Mouse (Mus musculus): ENCODE data around the gene Vasp. TPM values are rescaled to one million over a fixed set of nuclear protein-coding genes. Genes with fewer than 3 reads are reported as not detected.

Gene Vasp
- polyA plus RNA-seq, 1 experiment from 2014 or later, result 39.7 TPM

DNA sequence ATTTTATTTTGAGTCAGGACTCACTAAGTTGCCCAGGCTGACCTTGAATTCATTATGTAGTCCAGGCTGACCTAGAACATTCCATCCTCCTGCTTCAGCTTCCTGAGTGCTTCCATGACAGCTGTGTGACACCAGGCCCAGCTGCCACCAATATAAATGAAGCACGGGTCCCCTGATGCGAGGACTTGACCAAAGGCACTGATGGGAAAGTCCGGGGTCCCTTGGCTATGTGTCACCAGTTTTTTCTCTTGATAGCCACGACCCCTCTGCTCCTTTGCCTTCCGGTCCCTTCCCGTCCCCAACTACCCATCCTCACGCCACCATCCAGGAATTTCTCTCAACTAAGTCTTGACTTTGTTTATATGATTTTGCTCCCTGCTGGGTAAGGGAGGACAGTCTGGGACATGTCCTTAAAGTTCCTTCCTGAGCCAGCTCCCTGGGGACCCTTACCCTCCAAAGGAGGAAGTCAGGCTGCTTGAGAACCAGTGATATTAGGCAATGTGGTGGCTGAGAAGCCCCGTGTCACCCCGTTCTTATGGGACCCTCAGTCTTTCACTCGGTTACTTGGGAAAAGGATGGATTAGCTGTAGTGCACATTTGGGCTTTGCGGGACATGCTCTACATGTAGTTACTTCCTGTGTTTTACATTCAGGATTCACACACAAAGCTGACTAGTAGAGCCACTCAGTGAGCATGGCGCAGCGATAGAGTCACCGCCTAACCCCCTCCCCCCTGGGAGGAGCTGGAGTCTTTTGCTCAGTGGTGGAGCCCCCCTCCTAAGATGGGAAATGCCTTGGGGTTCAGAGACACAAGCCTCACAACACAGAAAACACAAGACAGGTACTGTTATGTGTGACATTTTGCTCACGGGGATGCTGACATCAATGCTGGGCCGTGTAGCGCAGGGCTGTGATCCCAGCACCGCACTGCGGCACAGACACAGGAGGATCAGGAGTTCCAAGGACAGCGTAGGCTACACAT lies 44.5 kb downstream of the Vasp start:
- H3K4me3 ChIP-seq, result peak overlapping the region; percentile 64

DNA sequence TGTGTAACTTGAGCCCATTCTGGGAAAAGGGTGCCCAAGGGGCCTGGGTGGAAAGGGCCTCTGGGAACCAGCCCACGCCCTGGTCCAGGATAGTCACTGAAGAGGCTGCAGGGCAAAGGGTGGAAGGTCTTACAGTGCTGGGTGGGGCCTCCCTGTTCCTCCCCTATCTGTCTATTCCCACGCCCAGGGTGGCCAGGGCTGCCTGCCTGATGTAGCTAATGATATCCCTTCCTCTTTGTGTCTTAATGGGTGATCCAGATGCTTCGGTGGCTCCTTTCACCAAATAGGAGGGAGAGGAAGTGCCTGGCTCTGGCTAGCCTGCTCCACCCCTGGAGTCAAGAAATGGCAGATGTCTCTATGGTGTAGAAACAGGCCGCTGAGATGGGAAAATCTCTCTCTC lies 46.7 kb downstream of the Vasp start:
- Histone ChIP-seq H3K4me1 (replicated peaks) (peaks cover 18% of the 10 kb centered on the region), H3K9me3 (no peaks in the 10 kb centered on the region), H3K27ac (no peak overlapping the region), H3K4me2 (no peak overlapping the region), H3K9ac (no peak overlapping the region; the same call in 1 of the 2 replicates), H3K36me3 (peaks cover 12% of the 10 kb centered on the region), H3K27me3 (no peaks in the 10 kb centered on the region), H3K4me3 (no peak overlapping the region)
- 89% methylated on average over 4 of the region's 4 CpGs for WGBS
- ATAC-seq (ENCODE audit: low FRiP score), result no peak

More for the DNA sequence above, 44.5 kb downstream of the Vasp start:
- Histone ChIP-seq H3K4me2 (peak overlapping the region; percentile 86), H3K36me3 (peaks cover 15% of the 10 kb centered on the region), H3K9me3 (no peaks in the 10 kb centered on the region), H3K9ac (peak overlapping the region; percentile 85), H3K27me3 (no peaks in the 10 kb centered on the region), H3K27ac (peak overlapping the region; percentile 99), H3K4me1 (replicated peaks) (peaks cover 26% of the 10 kb centered on the region)
- WGBS, result 18% methylated on average over 20 of the region's 20 CpGs
- ATAC-seq (ENCODE audit: low FRiP score), result peak; percentile 37

DNA sequence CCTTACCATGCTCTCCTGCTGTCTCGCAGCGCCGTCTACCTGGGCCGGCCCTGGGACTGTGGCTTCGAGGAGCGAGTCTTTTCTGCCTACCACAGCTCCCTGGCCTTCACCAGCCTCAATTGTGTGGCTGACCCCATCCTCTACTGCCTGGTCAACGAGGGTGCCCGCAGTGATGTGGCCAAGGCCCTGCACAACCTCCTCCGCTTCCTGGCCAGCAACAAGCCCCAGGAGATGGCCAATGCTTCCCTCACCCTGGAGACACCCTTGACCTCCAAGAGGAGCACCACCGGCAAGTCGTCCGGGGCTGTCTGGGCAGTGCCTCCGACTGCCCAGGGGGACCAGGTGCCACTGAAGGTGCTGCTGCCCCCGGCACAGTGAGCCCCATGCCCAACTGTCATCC lies 48.7 kb downstream of the Vasp start:
- WGBS, result 89% methylated on average over 14 of the region's 14 CpGs

DNA sequence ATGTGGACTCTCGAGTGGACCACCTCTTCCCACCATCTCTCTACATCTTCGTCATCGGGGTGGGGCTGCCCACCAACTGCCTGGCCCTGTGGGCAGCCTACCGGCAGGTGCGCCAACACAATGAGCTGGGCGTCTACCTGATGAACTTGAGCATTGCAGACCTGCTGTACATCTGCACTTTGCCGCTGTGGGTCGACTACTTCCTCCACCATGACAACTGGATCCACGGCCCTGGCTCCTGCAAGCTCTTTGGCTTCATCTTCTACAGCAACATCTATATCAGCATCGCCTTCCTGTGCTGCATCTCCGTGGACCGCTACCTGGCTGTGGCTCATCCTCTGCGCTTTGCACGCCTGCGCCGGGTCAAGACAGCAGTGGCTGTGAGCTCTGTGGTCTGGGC lies 49.4 kb downstream of the Vasp start:
- WGBS, result 95% methylated on average over 16 of the region's 16 CpGs
- Histone ChIP-seq H3K27ac (no peak overlapping the region), H3K4me1 (replicated peaks) (peaks cover 7% of the 10 kb centered on the region), H3K4me3 (no peak overlapping the region), H3K27me3 (0 out of 2 replicates have a peak, but pooled peaks cover 3% of the 10 kb centered on the region), H3K9ac (no peak overlapping the region), H3K4me2 (no peak overlapping the region), H3K9me3 (no peaks in the 10 kb centered on the region), H3K36me3 (peaks cover 12% of the 10 kb centered on the region)
- ATAC-seq (ENCODE audit: low FRiP score), result no peak

More for the DNA sequence above, 48.7 kb downstream of the Vasp start:
- H3K36me3 ChIP-seq, result peaks cover 12% of the 10 kb centered on the region
- H3K4me3 ChIP-seq, result no peak overlapping the region
- H3K4me2 ChIP-seq, result no peak overlapping the region
- H3K9me3 ChIP-seq, result no peaks in the 10 kb centered on the region
- ATAC-seq (ENCODE audit: low FRiP score), result no peak
- no peak overlapping the region for H3K27ac ChIP-seq
- 0 out of 2 replicates have a peak, but pooled peaks cover 3% of the 10 kb centered on the region for H3K27me3 ChIP-seq
- H3K9ac ChIP-seq, result no peak overlapping the region
- H3K4me1 ChIP-seq (replicated peaks), result peaks cover 9% of the 10 kb centered on the region

DNA sequence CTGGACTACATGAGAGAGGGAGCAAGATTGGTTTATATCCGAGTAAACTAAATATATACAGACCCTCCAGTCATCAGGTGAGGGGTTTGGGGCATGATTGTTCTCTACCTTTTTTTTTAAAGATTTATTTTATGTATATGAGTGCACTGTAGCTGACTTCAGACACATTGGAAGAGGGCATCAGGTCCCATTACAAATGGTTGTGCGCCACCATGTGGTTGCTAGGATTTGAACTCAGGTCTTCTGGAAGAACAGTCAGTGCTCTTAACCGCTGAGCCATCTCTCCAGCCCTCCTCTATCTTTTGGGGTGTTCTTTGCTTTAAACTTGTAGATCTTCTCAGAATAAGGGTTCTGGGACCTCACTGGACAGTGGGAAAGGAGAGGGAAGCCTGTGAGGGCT lies 51.6 kb downstream of the Vasp start:
- H3K9ac ChIP-seq, result no peak overlapping the region
- H3K9me3 ChIP-seq, result no peaks in the 10 kb centered on the region
- peaks cover 5% of the 10 kb centered on the region; the same call in 1 of the 2 replicates for H3K36me3 ChIP-seq
- H3K4me2 ChIP-seq, result no peak overlapping the region
- H3K4me1 ChIP-seq (replicated peaks), result peaks cover 4% of the 10 kb centered on the region
- H3K27ac ChIP-seq, result no peak overlapping the region
- WGBS, result 71% methylated on average over 3 of the region's 3 CpGs
- no peak for ATAC-seq (ENCODE audit: low FRiP score)
- H3K4me3 ChIP-seq, result no peak overlapping the region
- 0 out of 2 replicates have a peak, but pooled peaks cover 6% of the 10 kb centered on the region for H3K27me3 ChIP-seq

GRCm38 (mm10) chr7:19217944-19218343 lies 53.7 kb downstream of the Vasp start:
- H3K9ac ChIP-seq, result no peak overlapping the region
- H3K36me3 ChIP-seq, result peaks cover 5% of the 10 kb centered on the region; the same call in 1 of the 2 replicates
- H3K4me2 ChIP-seq, result no peak overlapping the region
- H3K27ac ChIP-seq, result no peak overlapping the region
- WGBS, result 12% methylated on average over 2 of the region's 3 CpGs
- peaks cover 16% of the 10 kb centered on the region; the same call in 1 of the 2 replicates for H3K27me3 ChIP-seq
- H3K4me3 ChIP-seq, result no peak overlapping the region
- H3K4me1 ChIP-seq (replicated peaks), result peaks cover 4% of the 10 kb centered on the region
- no peak for ATAC-seq (ENCODE audit: low FRiP score)
- no peaks in the 10 kb centered on the region for H3K9me3 ChIP-seq

DNA sequence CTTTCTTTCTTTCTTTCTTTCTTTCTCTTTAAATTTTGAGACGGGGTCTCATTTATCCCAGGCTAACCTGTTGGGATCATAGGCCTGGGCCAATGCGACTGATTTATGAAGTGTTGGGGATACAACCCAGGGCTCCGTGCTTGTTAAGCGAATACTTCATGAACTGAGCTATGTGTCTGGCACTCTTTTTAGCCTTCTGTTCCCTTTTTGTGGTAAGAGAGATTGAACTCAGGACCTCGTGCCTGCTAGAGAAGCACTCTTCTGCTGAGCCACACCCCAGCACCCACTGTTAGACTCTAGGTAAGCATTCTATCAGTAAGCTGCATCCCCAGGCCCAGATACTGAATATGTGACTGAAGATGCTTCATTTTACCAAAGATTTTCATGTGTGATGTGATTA lies 54.1 kb downstream of the Vasp start:
- Histone ChIP-seq H3K4me1 (replicated peaks) (peaks cover 6% of the 10 kb centered on the region), H3K27me3 (peaks cover 18% of the 10 kb centered on the region), H3K4me3 (no peak overlapping the region), H3K9ac (no peak overlapping the region), H3K36me3 (peaks cover 5% of the 10 kb centered on the region; the same call in 1 of the 2 replicates), H3K27ac (no peak overlapping the region), H3K4me2 (no peak overlapping the region), H3K9me3 (no peaks in the 10 kb centered on the region)
- ATAC-seq (ENCODE audit: low FRiP score), result no peak
- WGBS, result 68% methylated on average over 5 of the region's 5 CpGs

DNA sequence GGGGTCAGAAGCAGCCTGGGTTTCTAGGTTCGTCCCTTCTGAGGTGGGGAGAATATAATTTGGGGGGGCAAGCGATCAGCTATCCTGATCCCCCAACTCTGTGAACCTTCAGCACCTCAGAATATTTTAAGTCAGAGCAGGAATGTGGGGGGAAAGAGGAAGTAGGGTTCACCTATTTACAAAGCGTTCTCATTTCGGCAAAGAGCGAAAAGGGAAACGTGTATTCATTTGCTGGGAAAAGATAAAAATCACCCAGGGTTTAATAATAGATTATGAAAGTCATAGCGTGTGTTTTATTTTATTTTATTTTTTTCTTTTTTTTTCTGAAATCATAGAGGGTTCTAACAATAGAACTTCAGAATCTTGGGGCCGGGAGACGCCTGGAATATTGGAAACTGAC lies 56.7 kb downstream of the Vasp start:
- no peak overlapping the region for H3K9ac ChIP-seq
- ATAC-seq (ENCODE audit: low FRiP score), result no peak
- H3K4me3 ChIP-seq, result no peak overlapping the region
- H3K36me3 ChIP-seq, result no peaks in the 10 kb centered on the region
- H3K27ac ChIP-seq, result no peak overlapping the region
- peaks cover 16% of the 10 kb centered on the region for H3K4me1 ChIP-seq (replicated peaks)
- peaks cover 30% of the 10 kb centered on the region for H3K27me3 ChIP-seq
- no peaks in the 10 kb centered on the region for H3K9me3 ChIP-seq
- H3K4me2 ChIP-seq, result no peak overlapping the region
- 69% methylated on average over 9 of the region's 9 CpGs for WGBS

- no peak overlapping the region for H3K9ac ChIP-seq
- no peak overlapping the region for H3K4me3 ChIP-seq
- 75% methylated on average over 7 of the region's 7 CpGs for WGBS
These were observed 57.2 kb downstream of the Vasp start for GRCm38 (mm10) chr7:19214369-19214768.

GRCm38 (mm10) chr7:19213385-19213784 lies 58.2 kb downstream of the Vasp start:
- Histone ChIP-seq H3K9me3 (no peaks in the 10 kb centered on the region), H3K4me3 (peak overlapping the region; percentile 46; the same call in 1 of the 2 replicates), H3K4me2 (no peak overlapping the region), H3K9ac (no peak overlapping the region), H3K27me3 (peaks cover 30% of the 10 kb centered on the region), H3K4me1 (replicated peaks) (peaks cover 16% of the 10 kb centered on the region), H3K27ac (no peak overlapping the region), H3K36me3 (no peaks in the 10 kb centered on the region)
- ATAC-seq (ENCODE audit: low FRiP score), result no peak
- 80% methylated on average over 2 of the region's 2 CpGs for WGBS

More at GRCm38 (mm10) chr7:19214369-19214768, 57.2 kb downstream of the Vasp start:
- peaks cover 30% of the 10 kb centered on the region for H3K27me3 ChIP-seq
- ATAC-seq (ENCODE audit: low FRiP score), result no peak
- no peaks in the 10 kb centered on the region for H3K9me3 ChIP-seq
- H3K27ac ChIP-seq, result no peak overlapping the region
- H3K4me2 ChIP-seq, result no peak overlapping the region
- H3K36me3 ChIP-seq, result no peaks in the 10 kb centered on the region
- peaks cover 16% of the 10 kb centered on the region for H3K4me1 ChIP-seq (replicated peaks)

- ATAC-seq (ENCODE audit: low FRiP score), result peak; percentile 39; the same call in 1 of the 2 replicates
- Histone ChIP-seq H3K4me1 (replicated peaks) (peaks cover 16% of the 10 kb centered on the region), H3K4me3 (peak within 1 kb of the TSS; percentile 46), H3K27ac (no peak within 1 kb of the TSS), H3K9me3 (no peaks in the 10 kb centered on the region), H3K27me3 (peaks cover 27% of the 10 kb centered on the region), H3K36me3 (peaks cover under 1% of the 10 kb centered on the region; the same call in 1 of the 2 replicates), H3K9ac (peak within 1 kb of the TSS; percentile 68), H3K4me2 (peak within 1 kb of the TSS; percentile 73)
- 2% methylated on average over 24 of the region's 30 CpGs for WGBS
These were observed 59.4 kb downstream of the Vasp start, which contains the start of gene Gpr4 for GRCm38 (mm10) chr7:19211996-19212755. Gpr4 (plus strand) TSS chr7:19212538.
